Mouse (Mus musculus) neural tube, embryonic 13.5 days (tissue): ENCODE measurements around the gene Tax1bp3. TPM values are rescaled to one million over a fixed set of nuclear protein-coding genes. Genes with fewer than 3 reads are reported as not detected.

Source experiments
- ATAC-seq: fragments of 200-750 bp; cut with Nextera tagmentation; 2 replicates; pipeline ENCODE4 v1.8.0; 2017; ENCODE audit warnings: low read depth, mild to moderate bottlenecking, moderate TSS enrichment, moderate library complexity
- H3K27ac ChIP-seq: fragments of 300-500 bp; sonication (generic); replicated peaks from 2 replicates; pipeline ENCODE4 v1.5.1; 2015; ENCODE audit warnings: moderate library complexity, mild to moderate bottlenecking, inconsistent platforms
- H3K27me3 ChIP-seq: fragments of 300-500 bp; sonication (generic); 2 replicates; pipeline ENCODE4 v1.6.1; 2015; ENCODE audit warnings: mild to moderate bottlenecking, inconsistent platforms
- H3K36me3 ChIP-seq: fragments of 300-500 bp; sonication (generic); 2 replicates; pipeline ENCODE4 v1.6.1; 2015; ENCODE audit warnings: mild to moderate bottlenecking, inconsistent platforms
- H3K4me1 ChIP-seq: fragments of 300-500 bp; sonication (generic); replicated peaks from 2 replicates; pipeline ENCODE4 v1.6.1; 2015; ENCODE audit warnings: inconsistent platforms
- H3K4me2 ChIP-seq: fragments of 300-500 bp; sonication (generic); 2 replicates; pipeline ENCODE4 v1.6.1; 2015; ENCODE audit warnings: inconsistent platforms, mild to moderate bottlenecking, moderate library complexity
- H3K4me3 ChIP-seq: fragments of 300-500 bp; sonication (generic); 2 replicates; pipeline ENCODE4 v1.5.1; 2015; ENCODE audit warnings: mild to moderate bottlenecking, inconsistent platforms
- H3K9ac ChIP-seq: fragments of 300-500 bp; sonication (generic); 2 replicates; pipeline ENCODE4 v1.6.1; 2015; ENCODE audit warnings: moderate library complexity, mild to moderate bottlenecking, inconsistent platforms
- H3K9me3 ChIP-seq: fragments of 300-500 bp; sonication (generic); 2 replicates; pipeline ENCODE4 v1.6.1; 2016; ENCODE audit warnings: inconsistent platforms
- WGBS: fragments of 180-500 bp; shearing (Covaris S2); methylation state at CpG from one replicate; pipeline ENCODE4 v1.1.7; 2015; 5-methylcytosine and 5-hydroxymethylcytosine counted together
- polyA plus RNA-seq: library from polyadenylated mRNA; unstranded; fragments of >200 nt; fragmentation: Nextera tagmentation; extraction: Ambion mirVana; gene quantifications from 2 replicates; pipeline ENCODE4 v1.2.1, GENCODE M21; 2015

The Tax1bp3 gene
- polyA plus RNA-seq, 1 experiment from 2014 or later = 197 TPM

DNA sequence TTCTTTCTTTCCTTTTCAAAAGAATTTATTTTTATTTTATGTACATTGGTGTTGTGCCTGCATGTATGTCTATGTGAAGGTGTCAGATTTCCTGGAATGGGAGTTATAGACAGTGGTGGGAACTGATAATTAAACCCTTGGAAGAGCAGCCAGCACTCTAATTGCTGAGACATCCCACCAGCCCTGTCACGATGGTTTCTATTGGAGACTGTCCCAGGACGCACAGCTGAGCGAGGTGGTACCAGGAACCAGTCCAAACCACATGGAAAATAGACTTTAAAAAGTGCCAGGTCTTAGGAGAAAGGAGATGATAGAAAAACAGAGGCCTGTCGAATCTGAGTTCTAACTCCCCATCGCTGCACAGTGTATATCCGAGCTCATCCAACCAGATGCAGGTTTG, 21.8 kb upstream of the Tax1bp3 start:
- H3K4me3 ChIP-seq = no peak overlapping the region
- H3K9ac ChIP-seq = no peak overlapping the region
- H3K9me3 ChIP-seq = no peaks in the 10 kb centered on the region
- peaks cover 4% of the 10 kb centered on the region; the same call in 1 of the 2 replicates for H3K4me1 ChIP-seq
- no peak overlapping the region for H3K27ac ChIP-seq
- no peaks in the 10 kb centered on the region for H3K36me3 ChIP-seq
- H3K4me2 ChIP-seq = no peak overlapping the region
- peaks cover 19% of the 10 kb centered on the region for H3K27me3 ChIP-seq
- WGBS = 77% methylated on average over 6 of the region's 6 CpGs
- no peak for ATAC-seq

DNA sequence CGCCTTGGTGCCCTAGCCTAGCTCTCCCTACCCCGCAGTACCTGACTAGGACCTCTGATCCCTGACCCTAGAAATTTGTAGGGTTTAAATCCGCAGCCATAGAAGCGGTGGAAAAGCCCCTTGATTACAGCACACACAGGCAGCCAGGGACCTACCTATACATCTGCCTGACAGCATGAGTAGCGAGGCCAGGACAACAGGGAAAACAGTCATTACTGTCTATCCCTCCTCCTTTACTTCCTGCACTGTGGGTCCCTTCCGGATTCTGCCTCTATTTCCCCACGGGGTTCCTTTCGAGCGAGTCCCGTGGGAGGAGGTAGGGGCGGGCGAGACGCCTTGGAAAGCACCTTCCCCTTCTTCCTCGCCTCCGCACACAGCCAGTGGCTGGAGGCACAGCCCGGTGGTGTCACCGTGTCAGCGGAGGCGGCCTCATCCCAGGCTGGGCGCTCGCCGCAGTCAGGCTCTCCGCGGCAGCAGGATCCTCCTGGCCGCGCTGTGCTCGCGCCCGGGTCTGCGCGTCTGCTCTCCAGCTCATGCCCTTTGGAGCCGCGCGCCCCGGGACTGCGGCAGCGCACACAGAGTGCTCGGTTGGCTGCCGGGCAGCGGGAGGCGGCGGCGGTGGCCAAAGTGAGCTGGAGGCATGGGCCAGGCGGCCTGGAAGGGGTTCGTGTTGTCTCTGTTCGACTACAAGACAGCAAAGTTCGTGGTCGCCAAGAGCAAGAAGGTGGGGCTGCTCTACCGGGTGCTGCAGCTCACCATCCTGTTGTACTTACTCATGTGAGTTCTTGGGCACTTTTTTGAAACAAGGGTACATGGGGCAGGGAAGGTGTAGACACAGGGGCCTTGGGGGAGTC, 16.7 kb upstream of the Tax1bp3 start, which contains the start of gene P2rx5:
P2rx5 (plus strand) TSS at position 465 of the 854 bp plus-strand sequence.
- 4% methylated on average over 49 of the region's 49 CpGs for WGBS
- peak; percentile 53; the same call in 1 of the 2 replicates for ATAC-seq

DNA sequence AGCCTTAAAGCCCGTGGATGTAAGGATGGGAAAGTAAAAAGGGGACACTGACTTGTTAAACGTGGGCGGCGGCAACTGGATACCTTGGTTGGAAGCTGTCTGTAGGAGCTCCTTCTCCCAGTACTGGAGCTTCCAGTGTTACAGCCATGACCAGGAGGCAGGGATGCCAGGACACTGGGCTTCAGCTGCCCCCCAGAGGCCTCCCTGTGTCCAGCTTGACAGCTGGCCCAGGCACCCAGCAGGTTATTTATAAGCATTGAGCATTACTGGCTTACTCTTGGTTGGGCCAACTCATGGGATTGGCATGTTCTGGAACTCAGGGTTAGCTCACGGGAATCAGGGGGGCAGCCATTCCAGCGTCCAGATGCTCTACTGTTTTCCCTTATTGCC, 16.1 kb upstream of the Tax1bp3 start:
- H3K4me2 ChIP-seq = peak overlapping the region; percentile 77
- peaks cover 37% of the 10 kb centered on the region for H3K27me3 ChIP-seq
- no peak; the same call in 1 of the 2 replicates for ATAC-seq
- peak overlapping the region; percentile 43 for H3K4me3 ChIP-seq
- WGBS = 25% methylated on average over 6 of the region's 6 CpGs
- peaks cover 14% of the 10 kb centered on the region for H3K4me1 ChIP-seq
- no peaks in the 10 kb centered on the region for H3K36me3 ChIP-seq
- H3K9ac ChIP-seq = peak overlapping the region; percentile 75; the same call in 1 of the 2 replicates
- H3K9me3 ChIP-seq = no peaks in the 10 kb centered on the region
- H3K27ac ChIP-seq = no peak overlapping the region

More for the DNA sequence above, 16.7 kb upstream of the Tax1bp3 start, which contains the start of gene P2rx5:
- Histone ChIP-seq H3K27me3 (peaks cover 37% of the 10 kb centered on the region), H3K36me3 (no peaks in the 10 kb centered on the region), H3K27ac (no peak within 1 kb of the TSS), H3K4me3 (peak within 1 kb of the TSS; percentile 43), H3K9ac (peak within 1 kb of the TSS; percentile 75), H3K9me3 (no peaks in the 10 kb centered on the region), H3K4me2 (peak within 1 kb of the TSS; percentile 77), H3K4me1 (peaks cover 14% of the 10 kb centered on the region)

DNA sequence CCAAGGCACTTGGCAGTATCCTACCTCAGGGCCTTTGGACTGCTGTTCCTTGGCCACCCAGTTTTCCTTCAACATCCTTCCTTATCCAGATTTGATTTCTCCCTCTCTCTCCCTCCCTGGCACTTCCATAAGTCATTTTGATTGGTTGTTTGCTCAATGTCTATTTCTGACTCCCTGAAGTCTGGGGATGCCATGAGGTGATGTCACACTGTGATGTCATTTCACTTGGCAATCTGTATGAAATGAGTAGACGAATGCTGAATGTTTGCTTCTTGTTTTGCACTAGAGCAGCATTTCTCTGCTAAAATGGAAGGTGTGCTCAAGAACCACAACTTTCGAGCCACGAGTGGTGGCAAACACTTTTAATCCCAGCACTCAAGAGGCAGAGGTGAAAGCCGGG, 15.3 kb upstream of the Tax1bp3 start:
- no peak for ATAC-seq

DNA sequence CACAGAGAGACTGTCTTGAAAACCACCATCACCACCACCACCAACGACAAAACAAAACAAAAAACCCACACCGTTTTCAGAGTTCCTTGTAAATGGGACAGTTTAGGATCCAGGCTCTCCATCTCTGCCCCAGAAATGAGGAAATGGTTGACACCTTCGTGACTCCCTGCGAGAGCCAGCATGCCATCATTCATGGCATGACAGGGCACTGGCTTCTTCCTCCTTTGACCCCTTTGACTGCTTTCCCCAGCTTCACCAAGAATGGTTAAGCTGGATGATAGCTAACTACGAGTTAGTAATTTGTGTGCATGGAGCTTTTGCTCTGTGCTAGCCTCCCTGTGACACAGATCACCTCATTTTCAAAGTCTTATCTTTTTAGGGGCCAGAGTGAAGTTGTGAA, 14.6 kb upstream of the Tax1bp3 start:
- no peaks in the 10 kb centered on the region for H3K9me3 ChIP-seq
- no peak for ATAC-seq
- peaks cover 37% of the 10 kb centered on the region for H3K27me3 ChIP-seq
- no peak overlapping the region for H3K4me2 ChIP-seq
- no peak overlapping the region for H3K27ac ChIP-seq
- H3K36me3 ChIP-seq = no peaks in the 10 kb centered on the region
- no peak overlapping the region for H3K4me3 ChIP-seq
- H3K9ac ChIP-seq = no peak overlapping the region
- peaks cover 14% of the 10 kb centered on the region for H3K4me1 ChIP-seq
- WGBS = 73% methylated on average over 5 of the region's 5 CpGs

More for the DNA sequence above, 15.3 kb upstream of the Tax1bp3 start:
- H3K27me3 ChIP-seq = peaks cover 37% of the 10 kb centered on the region
- H3K4me1 ChIP-seq = peaks cover 14% of the 10 kb centered on the region
- no peak overlapping the region for H3K27ac ChIP-seq
- H3K36me3 ChIP-seq = no peaks in the 10 kb centered on the region
- H3K9ac ChIP-seq = no peak overlapping the region
- WGBS = 88% methylated on average over 4 of the region's 4 CpGs
- H3K4me3 ChIP-seq = no peak overlapping the region
- no peaks in the 10 kb centered on the region for H3K9me3 ChIP-seq
- no peak overlapping the region for H3K4me2 ChIP-seq

DNA sequence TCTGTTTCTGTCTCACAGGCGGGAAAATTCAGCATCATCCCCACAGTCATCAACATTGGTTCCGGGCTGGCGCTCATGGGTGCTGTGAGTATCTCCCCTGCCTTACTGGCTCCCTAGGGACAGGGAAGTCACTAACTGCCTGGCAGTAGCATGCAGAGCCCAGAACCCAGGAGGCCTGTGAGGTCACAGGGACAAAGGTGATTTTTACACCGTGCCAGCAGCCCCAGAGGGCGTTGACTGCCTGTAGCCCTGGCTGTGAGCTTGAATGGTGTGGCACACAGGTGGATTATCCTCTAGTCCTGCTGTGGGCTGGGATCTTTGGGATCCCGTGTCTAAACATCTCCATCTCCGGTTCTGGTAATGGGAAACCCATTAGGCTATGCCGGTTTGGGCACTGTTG, 8.8 kb upstream of the Tax1bp3 start:
- no peak overlapping the region for H3K27ac ChIP-seq
- H3K4me3 ChIP-seq = no peak overlapping the region
- no peak overlapping the region for H3K4me2 ChIP-seq
- H3K9ac ChIP-seq = no peak overlapping the region
- H3K27me3 ChIP-seq = no peaks in the 10 kb centered on the region
- H3K36me3 ChIP-seq = 0 out of 2 replicates have a peak, but pooled peaks cover 10% of the 10 kb centered on the region
- ATAC-seq = no peak
- no peaks in the 10 kb centered on the region for H3K9me3 ChIP-seq
- WGBS = 83% methylated on average over 8 of the region's 8 CpGs
- H3K4me1 ChIP-seq = peaks cover 8% of the 10 kb centered on the region

DNA sequence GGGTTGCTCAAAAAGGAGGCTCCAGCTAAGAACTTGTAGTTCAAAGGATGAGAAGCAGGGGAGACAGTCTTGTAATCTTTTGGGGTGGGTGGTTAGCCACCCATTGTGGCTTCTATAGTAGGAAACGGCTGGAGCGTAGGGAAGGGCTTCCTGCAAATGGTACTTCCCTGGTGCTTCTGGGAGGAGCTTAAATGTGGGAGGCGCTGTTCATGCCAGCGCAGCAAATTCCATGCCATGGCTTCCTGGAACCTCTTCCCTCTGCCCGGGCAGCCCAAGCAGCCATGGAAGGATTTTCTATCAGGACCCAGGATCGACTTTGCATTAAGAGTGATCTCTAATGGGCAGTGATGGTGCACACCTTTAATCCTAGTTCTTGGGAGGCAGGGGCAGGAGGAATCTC, 8.3 kb upstream of the Tax1bp3 start:
- Histone ChIP-seq H3K4me2 (no peak overlapping the region), H3K9ac (no peak overlapping the region), H3K4me1 (peaks cover 8% of the 10 kb centered on the region), H3K4me3 (no peak overlapping the region), H3K27me3 (no peaks in the 10 kb centered on the region), H3K27ac (no peak overlapping the region), H3K9me3 (no peaks in the 10 kb centered on the region), H3K36me3 (peaks cover 14% of the 10 kb centered on the region; the same call in 1 of the 2 replicates)
- WGBS = 85% methylated on average over 6 of the region's 6 CpGs
- no peak for ATAC-seq

DNA sequence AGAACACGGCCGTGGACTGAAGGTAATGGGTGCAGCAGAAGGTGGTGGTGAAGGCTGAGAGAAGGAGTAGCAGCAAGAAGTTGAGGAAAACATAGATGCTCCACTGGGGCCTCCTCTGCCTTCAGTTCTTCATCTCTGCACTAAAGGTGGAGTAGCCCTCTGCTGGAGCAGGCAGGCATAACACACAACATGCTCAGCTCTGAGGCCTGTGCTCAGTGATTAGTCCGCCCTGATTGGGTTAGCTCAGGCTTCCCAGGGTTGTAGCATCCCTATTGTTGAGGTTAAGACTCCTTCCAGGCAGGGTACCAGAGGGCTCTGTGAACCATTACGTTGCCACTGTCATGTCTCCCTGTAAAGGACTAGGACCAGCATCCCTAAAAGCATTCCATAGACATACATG, 7.7 kb upstream of the Tax1bp3 start:
- H3K9ac ChIP-seq = no peak overlapping the region
- H3K4me2 ChIP-seq = no peak overlapping the region
- no peak for ATAC-seq
- H3K9me3 ChIP-seq = no peaks in the 10 kb centered on the region
- no peaks in the 10 kb centered on the region for H3K27me3 ChIP-seq
- no peak overlapping the region for H3K4me3 ChIP-seq
- WGBS = 53% methylated on average over 4 of the region's 4 CpGs
- H3K36me3 ChIP-seq = peaks cover 21% of the 10 kb centered on the region
- H3K4me1 ChIP-seq = peaks cover 12% of the 10 kb centered on the region
- no peak overlapping the region for H3K27ac ChIP-seq

DNA sequence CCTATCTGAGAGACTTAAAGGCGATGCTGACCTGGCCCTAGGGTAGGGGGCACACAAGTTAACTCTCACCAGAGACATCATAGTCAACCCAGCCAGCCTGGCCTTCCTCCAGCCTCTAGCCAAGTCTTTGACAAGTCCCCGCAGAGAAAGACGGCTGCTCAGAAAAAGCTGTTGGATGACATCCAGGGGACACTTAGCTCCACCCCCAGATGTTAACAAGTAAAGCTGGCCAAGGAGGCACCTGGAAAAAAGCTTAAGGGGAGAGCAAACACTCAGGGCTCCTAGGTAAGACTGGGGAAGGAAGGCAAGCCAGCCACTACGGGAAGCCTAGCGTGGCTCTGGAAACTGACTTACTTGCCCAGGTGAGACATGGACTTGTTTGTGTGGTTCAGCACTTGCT, 4.7 kb upstream of the Tax1bp3 start:
- Histone ChIP-seq H3K4me2 (no peak overlapping the region), H3K36me3 (peaks cover 28% of the 10 kb centered on the region), H3K4me3 (no peak overlapping the region), H3K9ac (no peak overlapping the region), H3K9me3 (no peaks in the 10 kb centered on the region), H3K27ac (no peak overlapping the region), H3K4me1 (peaks cover 31% of the 10 kb centered on the region), H3K27me3 (no peaks in the 10 kb centered on the region)
- 73% methylated on average over 5 of the region's 5 CpGs for WGBS
- ATAC-seq = no peak

DNA sequence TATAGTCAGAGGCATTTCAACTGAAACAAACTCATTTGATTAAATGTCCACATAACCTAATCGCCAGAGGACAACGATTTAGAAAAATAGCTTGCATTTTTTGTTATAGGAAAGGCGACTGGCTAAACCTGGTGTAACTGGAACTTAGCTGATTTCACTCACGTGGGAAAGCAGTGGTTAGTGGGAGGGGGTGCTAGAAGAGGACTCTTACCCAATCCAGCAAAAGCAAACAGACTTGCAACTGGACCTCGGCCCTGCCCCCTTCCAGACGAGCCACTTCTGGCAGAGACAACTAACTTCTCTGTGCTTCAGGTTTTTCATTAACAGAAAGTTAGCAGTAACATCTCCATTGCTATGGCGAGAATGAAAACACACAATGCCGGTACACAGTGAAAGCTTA, 1.3 kb upstream of the Tax1bp3 start:
- Histone ChIP-seq H3K27ac (no peak overlapping the region), H3K9me3 (no peaks in the 10 kb centered on the region), H3K9ac (peak overlapping the region; percentile 93), H3K4me2 (peak overlapping the region; percentile 88), H3K4me3 (peak overlapping the region; percentile 96), H3K27me3 (no peaks in the 10 kb centered on the region), H3K36me3 (peaks cover 37% of the 10 kb centered on the region), H3K4me1 (peaks cover 56% of the 10 kb centered on the region)
- WGBS = 43% methylated on average over 8 of the region's 8 CpGs
- ATAC-seq = no peak

DNA sequence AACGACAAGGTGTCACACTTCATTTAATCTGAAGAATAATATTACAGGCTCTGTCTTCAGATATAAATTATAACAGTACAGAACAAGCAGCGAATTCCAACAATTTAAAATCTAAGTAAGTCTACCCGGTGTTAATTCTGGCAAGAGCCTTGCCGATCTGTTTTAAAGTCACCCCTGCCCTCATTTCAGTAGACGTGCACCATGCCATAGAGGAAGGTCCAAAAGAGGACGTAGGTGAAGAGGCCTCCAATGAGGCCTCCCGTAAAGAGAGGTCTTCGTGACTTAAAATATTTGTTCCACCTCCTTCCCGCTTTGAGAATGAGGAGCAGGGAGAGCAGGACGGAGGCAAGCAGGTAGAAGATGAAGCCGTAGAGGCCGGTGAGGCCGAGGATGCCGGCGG, 697 bp upstream of the Tax1bp3 start:
- H3K36me3 ChIP-seq = peaks cover 35% of the 10 kb centered on the region
- ATAC-seq = peak; percentile 2
- no peaks in the 10 kb centered on the region for H3K27me3 ChIP-seq
- under 1% methylated on average over 15 of the region's 15 CpGs for WGBS
- peak overlapping the region; percentile 88 for H3K4me2 ChIP-seq
- peaks cover 56% of the 10 kb centered on the region for H3K4me1 ChIP-seq
- H3K9ac ChIP-seq = peak overlapping the region; percentile 93
- H3K9me3 ChIP-seq = no peaks in the 10 kb centered on the region
- H3K4me3 ChIP-seq = peak overlapping the region; percentile 96
- peak overlapping the region; percentile 89 for H3K27ac ChIP-seq

DNA sequence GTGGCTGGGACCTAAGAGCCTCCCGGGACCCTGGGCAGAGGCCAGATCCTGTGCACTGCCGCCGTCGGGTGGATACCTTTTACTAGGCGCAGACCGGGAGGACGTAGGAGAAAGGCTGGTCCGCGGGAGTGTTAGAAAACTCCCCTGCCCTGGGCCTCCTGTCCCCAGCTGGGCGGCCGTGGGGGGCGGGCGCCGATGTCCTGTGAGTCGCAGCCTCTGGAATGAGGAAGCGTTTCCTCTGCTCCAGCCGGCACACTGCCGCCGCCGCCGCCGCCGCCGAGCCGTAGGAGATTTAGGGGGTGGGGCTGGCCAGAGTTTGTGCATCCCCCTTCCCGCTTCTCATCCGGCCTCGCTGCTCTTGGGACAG, 609 bp downstream of the Tax1bp3 start:
- peaks cover 49% of the 10 kb centered on the region for H3K4me1 ChIP-seq
- peak; percentile 71 for ATAC-seq
- peak overlapping the region; percentile 64 for H3K4me2 ChIP-seq
- peak overlapping the region; percentile 96 for H3K4me3 ChIP-seq
- peaks cover 35% of the 10 kb centered on the region for H3K36me3 ChIP-seq
- H3K27ac ChIP-seq = peak overlapping the region; percentile 91
- WGBS = 0% methylated on average over 27 of the region's 28 CpGs
- peak overlapping the region; percentile 96 for H3K9ac ChIP-seq
- H3K27me3 ChIP-seq = no peaks in the 10 kb centered on the region
- H3K9me3 ChIP-seq = no peaks in the 10 kb centered on the region
